Mouse (Mus musculus): ENCODE data around the gene Spns2. TPM values are rescaled to one million over a fixed set of nuclear protein-coding genes. Genes with fewer than 3 reads are reported as not detected.
A peak's percentile ranks its signal among the peaks of the same experiment; 100 is the strongest.

Spns2 gene
- 4.0 and 4.7 TPM in 2 replicates for polyA plus RNA-seq (2014; fragmentation: Nextera tagmentation; extraction: Ambion mirVana)

DNA sequence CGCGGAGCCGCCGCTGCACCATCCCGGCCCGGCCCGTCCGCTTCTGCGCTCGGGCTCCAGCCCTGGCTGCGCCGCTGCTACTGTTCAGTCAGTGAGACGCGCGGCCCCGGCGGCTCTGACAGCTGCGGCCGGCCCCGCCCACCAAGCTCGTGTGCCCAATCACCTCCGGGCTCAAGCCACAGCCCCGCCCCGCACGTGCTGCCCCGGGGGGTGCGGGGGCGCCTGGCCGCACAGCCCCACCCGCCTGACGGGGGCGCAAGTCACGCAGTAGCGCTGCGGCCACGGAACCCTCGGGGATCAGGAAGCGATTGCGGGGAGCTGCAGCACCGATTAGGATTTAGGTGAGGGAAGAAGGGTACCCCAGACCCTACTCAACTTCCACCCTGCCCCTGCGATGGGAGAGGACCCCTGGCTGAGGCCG lies at the start of gene Spns2:
TSS of gene Spns2 (minus strand) at position 24 of the 421 bp plus-strand sequence.
- Histone ChIP-seq H3K4me1 (ENCODE audit: control insufficient read depth, insufficient read depth, low read length) (peaks cover 7% of the 10 kb centered on the region; the same call in 1 of the 2 replicates), H3K9ac (ENCODE audit: low read length) (peak within 1 kb of the TSS; percentile 67), H3K9me3 (ENCODE audit: control insufficient read depth, low read length) (no peaks in the 10 kb centered on the region), H3K36me3 (ENCODE audit: control insufficient read depth, insufficient read depth, low read length) (no peaks in the 10 kb centered on the region), H3K4me3 (ENCODE audit: low read depth, low read length) (peak within 1 kb of the TSS; percentile 65), H3K4me2 (peak within 1 kb of the TSS; percentile 89), H3K27ac (ENCODE audit: low read depth, low read length) (peak within 1 kb of the TSS; percentile 50), H3K27me3 (ENCODE audit: control insufficient read depth, insufficient read depth, low read length) (peaks cover 18% of the 10 kb centered on the region)
- ATAC-seq (ENCODE audit: low FRiP score) (peak; percentile 93), DNase-seq (ENCODE audit: low spot score, missing footprints) (peak; percentile 98)
- under 1% methylated on average over 38 of the region's 42 CpGs for WGBS

DNA sequence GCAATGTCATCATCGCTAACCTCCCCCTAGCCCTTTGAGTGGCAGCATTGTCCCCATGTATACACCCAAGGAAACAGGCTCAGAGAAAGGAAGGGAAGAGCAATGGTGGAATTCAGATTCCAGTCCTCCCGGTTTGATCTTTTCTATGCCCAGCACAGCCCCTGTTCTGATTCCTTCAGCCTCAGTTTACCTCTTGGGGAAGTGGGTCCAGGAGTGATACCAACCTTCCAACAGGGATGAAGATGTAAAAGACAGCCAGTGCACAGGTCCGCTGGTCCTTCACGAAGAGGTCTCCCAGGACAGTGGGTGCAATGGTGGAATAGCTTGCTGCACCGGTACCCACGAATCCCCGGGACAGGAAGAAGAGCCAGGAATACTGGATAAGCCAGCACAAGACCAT lies 49.1 kb upstream of the Spns2 start:
- Histone ChIP-seq H3K27me3 (ENCODE audit: control insufficient read depth, insufficient read depth, low read length) (no peaks in the 10 kb centered on the region), H3K4me2 (no peak overlapping the region), H3K9me3 (ENCODE audit: control insufficient read depth, low read length) (no peaks in the 10 kb centered on the region), H3K27ac (ENCODE audit: low read depth, low read length) (no peak overlapping the region), H3K36me3 (ENCODE audit: control insufficient read depth, insufficient read depth, low read length) (no peaks in the 10 kb centered on the region), H3K4me1 (ENCODE audit: control insufficient read depth, insufficient read depth, low read length) (no peaks in the 10 kb centered on the region), H3K9ac (ENCODE audit: low read length) (no peak overlapping the region), H3K4me3 (ENCODE audit: low read depth, low read length) (no peak overlapping the region)
- no peak for DNase-seq (ENCODE audit: low spot score, missing footprints)
- WGBS: 92% methylated on average over 7 of the region's 7 CpGs
- no peak for ATAC-seq (ENCODE audit: low FRiP score)

DNA sequence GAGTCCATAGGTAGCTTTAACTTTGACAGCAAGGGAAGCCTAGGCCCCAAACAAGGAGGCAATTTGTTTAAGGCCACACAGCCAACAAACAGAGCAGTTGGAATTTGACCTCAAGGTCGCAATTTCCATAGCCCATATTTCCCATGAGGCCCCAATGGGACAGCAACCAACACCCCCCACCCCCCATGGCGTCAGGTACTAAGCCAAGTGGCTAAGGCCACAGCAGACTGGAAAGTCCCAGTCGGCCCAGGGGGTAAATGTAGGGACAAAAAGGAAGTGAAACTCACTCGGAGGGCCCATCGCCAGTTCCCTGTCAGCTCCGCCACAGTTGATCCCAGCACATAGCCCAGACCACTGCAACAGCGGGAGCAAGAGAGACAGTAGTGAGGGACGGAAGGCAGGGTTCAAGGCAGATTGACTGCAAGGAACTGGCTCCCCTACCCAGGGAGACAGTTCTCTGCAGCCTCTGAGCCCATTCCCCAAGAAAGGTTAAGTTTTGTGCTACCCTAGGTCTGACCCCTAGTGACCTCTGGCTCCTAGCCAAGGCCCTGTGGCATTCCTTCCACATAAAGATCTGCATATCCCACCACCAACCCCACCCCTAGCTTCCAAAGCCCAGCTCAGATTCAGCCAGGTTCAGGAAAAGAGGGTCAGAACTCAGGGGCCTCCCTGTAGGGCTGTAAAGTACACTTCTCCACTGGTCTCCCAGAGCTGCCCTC lies 48.5 kb upstream of the Spns2 start:
- H3K27ac ChIP-seq (ENCODE audit: low read depth, low read length): no peak overlapping the region
- H3K9ac ChIP-seq (ENCODE audit: low read length): no peak overlapping the region
- H3K27me3 ChIP-seq (ENCODE audit: control insufficient read depth, insufficient read depth, low read length): no peaks in the 10 kb centered on the region
- no peaks in the 10 kb centered on the region for H3K9me3 ChIP-seq (ENCODE audit: control insufficient read depth, low read length)
- WGBS: 68% methylated on average over 8 of the region's 8 CpGs
- no peak overlapping the region for H3K4me3 ChIP-seq (ENCODE audit: low read depth, low read length)
- no peak for ATAC-seq (ENCODE audit: low FRiP score)
- DNase-seq (ENCODE audit: low spot score, missing footprints): no peak
- no peaks in the 10 kb centered on the region for H3K4me1 ChIP-seq (ENCODE audit: control insufficient read depth, insufficient read depth, low read length)
- H3K4me2 ChIP-seq: no peak overlapping the region
- H3K36me3 ChIP-seq (ENCODE audit: control insufficient read depth, insufficient read depth, low read length): no peaks in the 10 kb centered on the region

DNA sequence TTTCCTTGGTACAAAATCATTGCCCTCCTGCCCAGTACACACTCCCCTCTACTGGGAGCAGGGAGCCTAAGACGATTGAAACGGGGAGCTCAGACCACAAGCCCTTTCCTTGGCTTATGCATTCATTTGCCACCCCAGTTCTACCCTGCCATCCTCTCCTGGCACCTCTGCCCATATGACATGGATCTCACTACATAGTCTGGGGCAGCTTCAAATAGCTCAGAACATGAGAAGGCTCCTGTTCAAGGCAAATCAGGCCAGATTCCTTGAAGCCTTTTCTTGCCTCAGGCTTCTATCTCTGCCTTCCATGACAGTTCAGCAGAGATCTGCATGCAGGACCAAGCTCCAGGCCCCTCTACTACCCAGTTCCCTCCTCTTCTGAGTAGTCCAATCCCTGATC lies 47.8 kb upstream of the Spns2 start:
- no peak for DNase-seq (ENCODE audit: low spot score, missing footprints)
- Histone ChIP-seq H3K27me3 (ENCODE audit: control insufficient read depth, insufficient read depth, low read length) (no peaks in the 10 kb centered on the region), H3K9ac (ENCODE audit: low read length) (no peak overlapping the region), H3K9me3 (ENCODE audit: control insufficient read depth, low read length) (no peaks in the 10 kb centered on the region), H3K4me2 (no peak overlapping the region), H3K4me3 (ENCODE audit: low read depth, low read length) (no peak overlapping the region), H3K4me1 (ENCODE audit: control insufficient read depth, insufficient read depth, low read length) (no peaks in the 10 kb centered on the region), H3K27ac (ENCODE audit: low read depth, low read length) (no peak overlapping the region), H3K36me3 (ENCODE audit: control insufficient read depth, insufficient read depth, low read length) (no peaks in the 10 kb centered on the region)
- WGBS: 89% methylated on average over 2 of the region's 2 CpGs
- no peak for ATAC-seq (ENCODE audit: low FRiP score)

DNA sequence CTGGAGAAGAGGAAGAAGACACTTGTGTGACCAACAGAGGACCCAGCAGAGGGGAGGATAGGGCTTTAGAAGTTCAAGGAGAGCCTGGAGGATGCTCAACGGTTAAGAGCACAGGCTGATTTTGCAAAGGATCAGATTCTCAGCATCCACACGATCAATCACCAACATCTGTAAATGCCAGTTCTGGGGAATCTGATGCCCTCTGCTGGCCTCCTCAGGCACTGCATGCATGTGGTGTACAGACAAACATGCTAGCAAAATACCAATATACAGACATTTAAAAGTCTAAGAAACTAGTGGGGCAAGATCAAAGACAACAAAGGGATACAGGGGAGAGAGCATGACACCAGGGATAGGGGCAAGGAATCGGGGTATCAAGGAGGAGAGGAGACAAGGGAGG lies 45.8 kb upstream of the Spns2 start:
- DNase-seq (ENCODE audit: low spot score, missing footprints) (no peak), ATAC-seq (ENCODE audit: low FRiP score) (no peak)
- no peak overlapping the region for H3K9ac ChIP-seq (ENCODE audit: low read length)
- H3K27me3 ChIP-seq (ENCODE audit: control insufficient read depth, insufficient read depth, low read length): no peaks in the 10 kb centered on the region
- H3K4me1 ChIP-seq (ENCODE audit: control insufficient read depth, insufficient read depth, low read length): no peaks in the 10 kb centered on the region
- no peak overlapping the region for H3K27ac ChIP-seq (ENCODE audit: low read depth, low read length)
- H3K4me2 ChIP-seq: no peak overlapping the region
- H3K4me3 ChIP-seq (ENCODE audit: low read depth, low read length): no peak overlapping the region
- H3K36me3 ChIP-seq (ENCODE audit: control insufficient read depth, insufficient read depth, low read length): no peaks in the 10 kb centered on the region
- 87% methylated on average over 3 of the region's 3 CpGs for WGBS
- H3K9me3 ChIP-seq (ENCODE audit: control insufficient read depth, low read length): no peaks in the 10 kb centered on the region

DNA sequence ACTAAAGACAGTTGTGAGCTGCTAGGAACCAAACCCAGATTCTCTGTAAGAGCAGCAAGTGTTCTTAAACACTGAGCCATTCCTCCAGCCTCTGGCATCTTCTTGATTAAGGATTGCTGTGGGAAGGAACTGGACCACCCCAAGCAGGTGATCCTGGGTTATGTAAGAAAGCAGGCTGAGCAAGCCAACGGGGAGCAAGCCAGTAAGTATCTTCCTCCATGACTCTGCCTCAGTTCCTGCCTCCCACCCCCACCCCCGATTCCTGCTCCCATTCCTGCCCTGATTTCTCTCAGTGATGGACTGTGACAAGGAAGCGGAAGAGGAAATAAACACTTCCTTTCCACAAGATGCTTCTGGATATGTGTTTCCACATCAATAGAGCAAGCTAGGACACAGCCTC lies 43.2 kb upstream of the Spns2 start:
- Histone ChIP-seq H3K27me3 (ENCODE audit: control insufficient read depth, insufficient read depth, low read length) (no peaks in the 10 kb centered on the region), H3K4me2 (no peak overlapping the region)
- WGBS: 86% methylated on average over 3 of the region's 3 CpGs

DNA sequence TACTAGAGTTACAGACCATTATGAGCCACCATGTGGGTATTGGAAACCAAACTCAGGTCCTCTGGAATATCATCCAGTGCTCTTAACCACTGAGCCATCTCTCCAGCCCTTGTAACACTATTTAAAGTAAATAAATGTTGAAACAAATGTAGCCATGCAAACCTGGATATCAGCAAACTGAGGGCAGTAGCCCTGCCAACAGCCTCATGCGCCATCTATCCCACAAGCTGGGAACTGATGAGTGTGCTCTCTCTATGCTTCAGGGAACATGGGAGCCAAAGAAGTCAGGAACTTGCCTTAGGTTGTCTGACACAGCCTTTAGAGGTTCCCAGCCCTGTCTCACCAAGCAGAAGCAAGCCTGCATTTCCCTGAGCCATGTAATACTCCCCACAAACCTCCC lies 41.9 kb upstream of the Spns2 start:
- WGBS: 63% methylated on average over 1 of the region's 1 CpGs
- no peak overlapping the region for H3K4me2 ChIP-seq
- ATAC-seq (ENCODE audit: low FRiP score) (no peak), DNase-seq (ENCODE audit: low spot score, missing footprints) (peak; percentile 64)
- H3K27me3 ChIP-seq (ENCODE audit: control insufficient read depth, insufficient read depth, low read length): no peaks in the 10 kb centered on the region
- H3K9ac ChIP-seq (ENCODE audit: low read length): no peak overlapping the region
- no peak overlapping the region for H3K4me3 ChIP-seq (ENCODE audit: low read depth, low read length)
- no peaks in the 10 kb centered on the region for H3K4me1 ChIP-seq (ENCODE audit: control insufficient read depth, insufficient read depth, low read length)
- H3K36me3 ChIP-seq (ENCODE audit: control insufficient read depth, insufficient read depth, low read length): no peaks in the 10 kb centered on the region
- no peak overlapping the region for H3K27ac ChIP-seq (ENCODE audit: low read depth, low read length)
- no peaks in the 10 kb centered on the region for H3K9me3 ChIP-seq (ENCODE audit: control insufficient read depth, low read length)

More for the DNA sequence above, 43.2 kb upstream of the Spns2 start:
- DNase-seq (ENCODE audit: low spot score, missing footprints) (no peak), ATAC-seq (ENCODE audit: low FRiP score) (no peak)
- no peak overlapping the region for H3K9ac ChIP-seq (ENCODE audit: low read length)
- H3K27ac ChIP-seq (ENCODE audit: low read depth, low read length): no peak overlapping the region
- no peak overlapping the region for H3K4me3 ChIP-seq (ENCODE audit: low read depth, low read length)
- no peaks in the 10 kb centered on the region for H3K9me3 ChIP-seq (ENCODE audit: control insufficient read depth, low read length)
- H3K36me3 ChIP-seq (ENCODE audit: control insufficient read depth, insufficient read depth, low read length): no peaks in the 10 kb centered on the region
- no peaks in the 10 kb centered on the region for H3K4me1 ChIP-seq (ENCODE audit: control insufficient read depth, insufficient read depth, low read length)

DNA sequence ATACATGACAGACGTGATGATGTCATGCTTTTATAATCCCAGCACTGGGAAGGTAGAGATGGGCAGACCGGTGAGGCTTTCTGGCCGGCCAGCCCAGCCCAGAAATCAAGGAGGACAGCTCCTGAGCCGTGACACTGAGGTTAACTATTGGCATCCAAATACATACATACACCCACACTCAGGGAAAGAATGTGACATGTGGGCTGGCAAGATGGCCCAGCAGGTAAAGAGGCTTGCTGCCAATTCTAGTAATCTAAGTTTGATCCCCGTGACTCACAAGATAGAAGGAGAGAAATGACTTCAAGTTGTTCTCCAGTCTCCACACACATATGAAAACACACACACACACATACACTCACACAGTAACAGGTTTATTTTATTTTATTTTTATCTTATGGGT lies 41.4 kb upstream of the Spns2 start:
- 86% methylated on average over 5 of the region's 5 CpGs for WGBS
- ATAC-seq (ENCODE audit: low FRiP score) (no peak), DNase-seq (ENCODE audit: low spot score, missing footprints) (no peak)
- Histone ChIP-seq H3K27ac (ENCODE audit: low read depth, low read length) (no peak overlapping the region), H3K4me2 (no peak overlapping the region), H3K9ac (ENCODE audit: low read length) (no peak overlapping the region), H3K27me3 (ENCODE audit: control insufficient read depth, insufficient read depth, low read length) (no peaks in the 10 kb centered on the region), H3K9me3 (ENCODE audit: control insufficient read depth, low read length) (no peaks in the 10 kb centered on the region), H3K36me3 (ENCODE audit: control insufficient read depth, insufficient read depth, low read length) (no peaks in the 10 kb centered on the region), H3K4me3 (ENCODE audit: low read depth, low read length) (no peak overlapping the region), H3K4me1 (ENCODE audit: control insufficient read depth, insufficient read depth, low read length) (no peaks in the 10 kb centered on the region)

DNA sequence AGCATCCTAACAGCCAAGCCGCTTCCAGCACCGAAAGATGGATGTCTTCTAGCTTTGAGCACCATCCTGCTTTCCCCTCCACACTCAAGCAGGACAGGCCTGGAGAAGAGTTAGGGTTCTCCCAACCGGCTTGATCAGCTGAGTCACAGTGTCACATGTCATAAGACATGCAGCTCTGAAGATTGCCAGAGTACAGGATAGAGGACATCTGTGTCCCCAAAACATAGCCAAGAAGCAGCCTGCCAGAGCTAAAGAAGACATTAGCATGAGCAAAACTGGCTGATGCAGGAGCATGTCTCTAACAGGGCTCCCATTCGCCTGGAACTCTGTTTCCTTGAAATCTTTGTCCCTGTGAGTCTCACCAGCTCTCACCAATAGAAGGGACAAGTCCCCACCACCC lies 36.5 kb upstream of the Spns2 start:
- ATAC-seq (ENCODE audit: low FRiP score) (no peak), DNase-seq (ENCODE audit: low spot score, missing footprints) (peak; percentile 39)
- no peaks in the 10 kb centered on the region for H3K9me3 ChIP-seq (ENCODE audit: control insufficient read depth, low read length)
- H3K36me3 ChIP-seq (ENCODE audit: control insufficient read depth, insufficient read depth, low read length): no peaks in the 10 kb centered on the region
- no peak overlapping the region for H3K9ac ChIP-seq (ENCODE audit: low read length)
- H3K4me1 ChIP-seq (ENCODE audit: control insufficient read depth, insufficient read depth, low read length): no peaks in the 10 kb centered on the region
- no peak overlapping the region for H3K27ac ChIP-seq (ENCODE audit: low read depth, low read length)
- no peak overlapping the region for H3K4me3 ChIP-seq (ENCODE audit: low read depth, low read length)
- H3K4me2 ChIP-seq: no peak overlapping the region
- no peaks in the 10 kb centered on the region for H3K27me3 ChIP-seq (ENCODE audit: control insufficient read depth, insufficient read depth, low read length)
- 91% methylated on average over 4 of the region's 4 CpGs for WGBS
